Mouse (Mus musculus): ENCODE results near the gene Parp11.
"Not testable (repeated sequence)": the region's sequence is repeated elsewhere in the genome, so short reads cannot be mapped to it uniquely, and the experiment has no call there.

Gene Parp11

GRCm38 (mm10) chr6:127495876-127496275 is 49.2 kb downstream of the Parp11 start:
- DNase-seq (ENCODE audit: low read depth, low spot score): no peak

GRCm38 (mm10) chr6:127496841-127497656 is 50.4 kb downstream of the Parp11 start:
- DNase-seq (ENCODE audit: low read depth, low spot score): no peak

- DNase-seq (ENCODE audit: low read depth, low spot score): no peak
These were observed 53.5 kb downstream of the Parp11 start for GRCm38 (mm10) chr6:127500119-127500518.

GRCm38 (mm10) chr6:127500806-127501205 is 54.2 kb downstream of the Parp11 start:
- no peak for DNase-seq (ENCODE audit: low read depth, low spot score)

GRCm38 (mm10) chr6:127502530-127502929 is 55.9 kb downstream of the Parp11 start:
- DNase-seq (ENCODE audit: low read depth, low spot score): peak; percentile 39

GRCm38 (mm10) chr6:127513776-127514175 is 67.1 kb downstream of the Parp11 start:
- DNase-seq (ENCODE audit: low read depth, low spot score): not testable (repeated sequence)

- DNase-seq (ENCODE audit: low read depth, low spot score): no peak
These were observed 74.5 kb downstream of the Parp11 start for GRCm38 (mm10) chr6:127521176-127521575.

- DNase-seq (ENCODE audit: low read depth, low spot score): no peak
These were observed 75.7 kb downstream of the Parp11 start for GRCm38 (mm10) chr6:127522326-127522725.

GRCm38 (mm10) chr6:127524442-127524841 is 77.8 kb downstream of the Parp11 start:
- DNase-seq (ENCODE audit: low read depth, low spot score): peak; percentile 60

GRCm38 (mm10) chr6:127528625-127529024 is 82.0 kb downstream of the Parp11 start:
- DNase-seq (ENCODE audit: low read depth, low spot score): no peak

GRCm38 (mm10) chr6:127529451-127529850 is 82.8 kb downstream of the Parp11 start:
- DNase-seq (ENCODE audit: low read depth, low spot score): no peak

- DNase-seq (ENCODE audit: low read depth, low spot score): no peak
These were observed 83.6 kb downstream of the Parp11 start for GRCm38 (mm10) chr6:127530206-127530605.

GRCm38 (mm10) chr6:127531412-127532205 is 85.0 kb downstream of the Parp11 start:
- no peak for DNase-seq (ENCODE audit: low read depth, low spot score)

GRCm38 (mm10) chr6:127532304-127532703 is 85.7 kb downstream of the Parp11 start:
- DNase-seq (ENCODE audit: low read depth, low spot score): no peak

GRCm38 (mm10) chr6:127533766-127534165 is 87.1 kb downstream of the Parp11 start:
- DNase-seq (ENCODE audit: low read depth, low spot score): no peak

GRCm38 (mm10) chr6:127537035-127537434 is 90.4 kb downstream of the Parp11 start:
- no peak for DNase-seq (ENCODE audit: low read depth, low spot score)

GRCm38 (mm10) chr6:127538118-127538517 is 91.5 kb downstream of the Parp11 start:
- DNase-seq (ENCODE audit: low read depth, low spot score): no peak

GRCm38 (mm10) chr6:127539226-127539625 is 92.6 kb downstream of the Parp11 start:
- DNase-seq (ENCODE audit: low read depth, low spot score): no peak

GRCm38 (mm10) chr6:127539659-127540058 is 93.0 kb downstream of the Parp11 start:
- DNase-seq (ENCODE audit: low read depth, low spot score): no peak

- DNase-seq (ENCODE audit: low read depth, low spot score): no peak
These were observed 93.9 kb downstream of the Parp11 start for GRCm38 (mm10) chr6:127540517-127540916.

- DNase-seq (ENCODE audit: low read depth, low spot score): peak; percentile 73
These were observed 95.2 kb downstream of the Parp11 start for GRCm38 (mm10) chr6:127541617-127542374.

Measured in CD4-positive helper T cell, adult 2 months (primary cell).